Mouse (Mus musculus) hindbrain, embryonic 12.5 days (tissue): ENCODE measurements around the gene Hmgb3. TPM values are rescaled to one million over a fixed set of nuclear protein-coding genes. Genes with fewer than 3 reads are reported as not detected.

Experiments
- microRNA-seq: library from miRNA; unstranded; fragments of <30 nt; microRNA quantifications from one replicate; pipeline ENCODE4, GENCODE M21; 2017
- polyA plus RNA-seq: library from polyadenylated mRNA; unstranded; fragments of >200 nt; fragmentation: Nextera tagmentation; extraction: Ambion mirVana; gene quantifications from 2 replicates; pipeline ENCODE4 v1.2.1, GENCODE M21; 2016

Gene Hmgb3
- polyA plus RNA-seq, 1 experiment from 2014 or later = 578 TPM

Small RNAs within 50 kb of the gene (microRNA-seq; reads per million reads assigned to microRNA genes)
- gene Gm23945 = not detected

Other genes with a start within 250 kb of the Hmgb3 start
- 18.4 and 21.7 TPM in 2 replicates for gene Mtmr1, start 191.2 kb upstream of the Hmgb3 start, polyA plus RNA-seq
- gene Cd99l2, start 63.1 kb upstream of the Hmgb3 start, polyA plus RNA-seq = 46.1 and 46.2 TPM in 2 replicates
- 1.3 and 1.8 TPM in 2 replicates for gene Gpr50, start 107.7 kb downstream of the Hmgb3 start, polyA plus RNA-seq